In genomic region chr15:86203942-86204561, GRCm38 (mm10) we compare ENCODE assay signal across 8 mouse cellular contexts. TPM values are rescaled to one million over a fixed set of nuclear protein-coding genes. Genes with fewer than 3 reads are reported as not detected.
DNase-seq lines count a peak whose midpoint lies in the region; ATAC-seq lines count a peak whose summit lies in the region.

No protein-coding gene starts in this region.

- no peaks in the 10 kb centered on the region for H3K27me3 ChIP-seq in kidney, embryonic 15.5 days
- no peaks in the 10 kb centered on the region for H3K27me3 ChIP-seq in embryonic facial prominence, embryonic 13.5 days
- H3K27me3 ChIP-seq in forebrain, embryonic 16.5 days (replicated peaks; ENCODE audit: control insufficient read depth, insufficient read depth, low read length): no peaks in the 10 kb centered on the region

- DNase-seq in kidney, adult 18-20 months: no peak
- DNase-seq in kidney, postnatal 4 days: peak; percentile 68 to 77
- DNase-seq in naive thymus-derived CD4-positive, alpha-beta T cell, adult 2 months (ENCODE audit: low read depth): peak; percentile 69

- H3K9me3 ChIP-seq in kidney, embryonic 15.5 days (replicated peaks): no peaks in the 10 kb centered on the region
- no peaks in the 10 kb centered on the region for H3K9me3 ChIP-seq in embryonic facial prominence, embryonic 13.5 days
- H3K9me3 ChIP-seq in forebrain, embryonic 16.5 days (ENCODE audit: control insufficient read depth, low read length): no peaks in the 10 kb centered on the region

- no peaks in the 10 kb centered on the region for H3K36me3 ChIP-seq in kidney, embryonic 15.5 days
- H3K36me3 ChIP-seq in embryonic facial prominence, embryonic 13.5 days: no peaks in the 10 kb centered on the region
- H3K36me3 ChIP-seq in forebrain, embryonic 16.5 days (ENCODE audit: control insufficient read depth, insufficient read depth): no peaks in the 10 kb centered on the region

- H3K27ac ChIP-seq in kidney, embryonic 15.5 days: peak overlapping the region; percentile 57
- H3K27ac ChIP-seq in embryonic facial prominence, embryonic 13.5 days: no peak overlapping the region
- H3K27ac ChIP-seq in forebrain, embryonic 16.5 days (ENCODE audit: low read length): no peak overlapping the region

- H3K4me1 ChIP-seq in kidney, embryonic 15.5 days: peaks cover 54% of the 10 kb centered on the region
- peaks cover 9% of the 10 kb centered on the region for H3K4me1 ChIP-seq in embryonic facial prominence, embryonic 13.5 days
- H3K4me1 ChIP-seq in forebrain, embryonic 16.5 days (replicated peaks; ENCODE audit: control insufficient read depth, insufficient read depth, low read length): no peaks in the 10 kb centered on the region

- H3K4me2 ChIP-seq in kidney, embryonic 15.5 days: peak overlapping the region; percentile 39
- H3K4me2 ChIP-seq in embryonic facial prominence, embryonic 13.5 days: peak overlapping the region; percentile 41
- no peak overlapping the region for H3K4me2 ChIP-seq in forebrain, embryonic 16.5 days (ENCODE audit: low read length)

- ATAC-seq in kidney, embryonic 15.5 days (replicated peaks; ENCODE audit: low FRiP score): peak; percentile 37; the same call in 1 of the 2 replicates
- ATAC-seq in embryonic facial prominence, embryonic 13.5 days (ENCODE audit: insufficient number of reproducible peaks, insufficient read depth, low FRiP score, low TSS enrichment, low read depth): no peak
- ATAC-seq in monocyte, adult 5-6 weeks (replicated peaks; ENCODE audit: insufficient number of reproducible peaks, low FRiP score, low TSS enrichment, poor library complexity, severe bottlenecking): no peak
- no peak for ATAC-seq in erythroid progenitor cell, adult 5-6 weeks (replicated peaks; ENCODE audit: low FRiP score, poor library complexity, severe bottlenecking)
- no peak for ATAC-seq in forebrain, embryonic 16.5 days

- H3K9ac ChIP-seq in kidney, embryonic 15.5 days: no peak overlapping the region
- H3K9ac ChIP-seq in embryonic facial prominence, embryonic 13.5 days: no peak overlapping the region
- H3K9ac ChIP-seq in forebrain, embryonic 16.5 days (replicated peaks; ENCODE audit: low read depth, low read length): no peak overlapping the region

- WGBS in kidney, embryonic 15.5 days: 53% methylated on average over 7 of the region's 7 CpGs
- WGBS in embryonic facial prominence, embryonic 13.5 days: 31% methylated on average over 7 of the region's 7 CpGs
- WGBS in forebrain, embryonic 16.5 days: 59% methylated on average over 7 of the region's 7 CpGs

- H3K4me3 ChIP-seq in kidney, embryonic 15.5 days (replicated peaks): 0 out of 2 replicates have a peak overlapping the region, but pooled peaks have one; percentile 2
- H3K4me3 ChIP-seq in embryonic facial prominence, embryonic 13.5 days: no peak overlapping the region; the same call in 1 of the 2 replicates
- H3K4me3 ChIP-seq in forebrain, embryonic 16.5 days (replicated peaks; ENCODE audit: low read length): no peak overlapping the region

RNA-seq across cellular contexts. Expression of gene Tbc1d22a, which starts 10.2 kb away (rescaled TPM):
- 13.1 and 13.8 TPM in 2 replicates for polyA plus RNA-seq in kidney, embryonic 15.5 days (2015; fragmentation: Nextera tagmentation; extraction: Ambion mirVana)
- 10.8 and 12.8 TPM in 2 replicates for polyA plus RNA-seq in embryonic facial prominence, embryonic 13.5 days (2015; fragmentation: Nextera tagmentation; extraction: Ambion mirVana)
- total RNA-seq in monocyte, adult 5-6 weeks (2017): 24.4 to 47.7 TPM (median 28.3 TPM) in 3 replicates
- 7.6 and 9.2 TPM in 2 replicates for total RNA-seq in erythroid progenitor cell, adult 5-6 weeks (2015; ENCODE audit: low replicate concordance)
- 8.2 and 12.9 TPM in 2 replicates for total RNA-seq in erythroid progenitor cell, adult 5-6 weeks (2017; ENCODE audit: low replicate concordance)
- 11.6 and 13.4 TPM in 2 replicates for polyA plus RNA-seq in forebrain, embryonic 16.5 days (2015; fragmentation: Nextera tagmentation; extraction: Ambion mirVana)

RNA-seq across cellular contexts. Expression of gene Cerk, which starts 18.1 kb away (rescaled TPM):
- polyA plus RNA-seq in kidney, embryonic 15.5 days (2015; fragmentation: Nextera tagmentation; extraction: Ambion mirVana): 12.1 and 12.4 TPM in 2 replicates
- polyA plus RNA-seq in embryonic facial prominence, embryonic 13.5 days (2015; fragmentation: Nextera tagmentation; extraction: Ambion mirVana): 14.0 and 16.5 TPM in 2 replicates
- total RNA-seq in monocyte, adult 5-6 weeks (2017): 37.3 to 42.5 TPM (median 38.1 TPM) in 3 replicates
- 7.9 and 10.1 TPM in 2 replicates for total RNA-seq in erythroid progenitor cell, adult 5-6 weeks (2015; ENCODE audit: low replicate concordance)
- 5.5 and 10.0 TPM in 2 replicates for total RNA-seq in erythroid progenitor cell, adult 5-6 weeks (2017; ENCODE audit: low replicate concordance)
- polyA plus RNA-seq in forebrain, embryonic 16.5 days (2015; fragmentation: Nextera tagmentation; extraction: Ambion mirVana): 23.4 and 23.8 TPM in 2 replicates
